Mouse (Mus musculus): Measurements from ENCODE around the gene Sidt1. TPM values are rescaled to one million over a fixed set of nuclear protein-coding genes. Genes with fewer than 3 reads are reported as not detected.

Sidt1 gene
- polyA plus RNA-seq, 1 experiment from 2014 or later = 3.4 TPM

DNA sequence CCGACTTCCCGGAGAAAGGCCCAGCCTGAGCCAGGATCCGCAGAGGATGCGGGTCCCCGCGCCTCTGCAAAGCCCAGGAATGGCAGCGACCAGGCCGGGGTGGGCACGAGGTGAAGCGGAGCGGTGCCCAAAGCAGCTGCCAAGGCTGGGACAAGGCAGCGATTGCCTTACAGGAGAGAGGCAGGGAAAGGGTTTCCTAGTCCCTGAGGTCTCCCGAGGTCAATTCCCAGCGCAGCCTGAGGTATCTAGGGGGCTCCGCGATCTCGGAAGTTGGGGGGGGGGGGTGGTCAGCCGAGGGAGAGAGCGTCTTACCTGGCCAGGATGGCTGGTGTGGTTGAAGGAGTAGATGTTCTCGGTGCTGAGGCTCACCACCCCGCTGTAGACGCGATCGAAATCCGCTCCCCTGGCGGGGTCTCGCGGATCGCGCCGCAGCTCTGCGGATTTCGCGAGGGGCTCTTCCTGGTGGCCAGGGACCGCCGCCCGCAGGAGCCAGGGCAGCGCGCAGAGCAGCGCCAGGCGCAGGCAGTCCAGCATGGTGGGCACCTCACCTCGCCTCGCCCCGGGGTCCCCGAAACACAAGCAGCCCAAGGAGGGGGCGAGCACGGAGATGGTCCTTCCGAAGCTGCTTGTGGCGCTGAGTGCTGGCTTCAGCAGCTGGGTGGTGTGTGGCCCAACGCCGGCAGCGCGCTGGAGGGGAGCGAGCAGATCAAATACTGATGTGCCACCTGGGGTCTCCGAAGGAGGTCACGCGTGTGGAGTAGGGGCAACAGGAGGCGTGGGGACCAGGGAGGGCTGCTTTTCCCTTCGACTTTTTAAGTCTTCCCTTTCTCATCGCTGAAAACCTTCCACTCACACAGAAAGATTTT, 768 bp downstream of the Sidt1 start:
- H3K36me3 ChIP-seq = no peaks in the 10 kb centered on the region
- peak; percentile 76 for ATAC-seq (ENCODE audit: low FRiP score)
- H3K4me3 ChIP-seq = peak overlapping the region; percentile 68
- peaks cover 22% of the 10 kb centered on the region for H3K4me1 ChIP-seq (replicated peaks)
- H3K4me2 ChIP-seq = peak overlapping the region; percentile 99
- peaks cover 32% of the 10 kb centered on the region for H3K27me3 ChIP-seq
- H3K9ac ChIP-seq = peak overlapping the region; percentile 81
- under 1% methylated on average over 60 of the region's 60 CpGs for WGBS
- no peak overlapping the region for H3K27ac ChIP-seq
- H3K9me3 ChIP-seq = no peaks in the 10 kb centered on the region

- peaks cover 32% of the 10 kb centered on the region for H3K27me3 ChIP-seq
- 10% methylated on average over 6 of the region's 6 CpGs for WGBS
- no peaks in the 10 kb centered on the region for H3K36me3 ChIP-seq
- no peaks in the 10 kb centered on the region for H3K9me3 ChIP-seq
- H3K9ac ChIP-seq = peak overlapping the region; percentile 81
- H3K27ac ChIP-seq = no peak overlapping the region
- peak overlapping the region; percentile 99 for H3K4me2 ChIP-seq
- peaks cover 22% of the 10 kb centered on the region for H3K4me1 ChIP-seq (replicated peaks)
- peak overlapping the region; percentile 68 for H3K4me3 ChIP-seq
- peak; percentile 28; the same call in 1 of the 2 replicates for ATAC-seq (ENCODE audit: low FRiP score)
Observed at GRCm38 (mm10) chr16:44331671-44331994, 1.4 kb downstream of the Sidt1 start.

GRCm38 (mm10) chr16:44331154-44331553, 1.8 kb downstream of the Sidt1 start:
- Histone ChIP-seq H3K4me3 (no peak overlapping the region), H3K36me3 (no peaks in the 10 kb centered on the region), H3K9me3 (no peaks in the 10 kb centered on the region), H3K4me1 (replicated peaks) (peaks cover 22% of the 10 kb centered on the region), H3K27me3 (peaks cover 32% of the 10 kb centered on the region), H3K27ac (no peak overlapping the region), H3K4me2 (peak overlapping the region; percentile 99; the same call in 1 of the 2 replicates), H3K9ac (no peak overlapping the region)
- ATAC-seq (ENCODE audit: low FRiP score) = peak; percentile 57
- 15% methylated on average over 9 of the region's 9 CpGs for WGBS

DNA sequence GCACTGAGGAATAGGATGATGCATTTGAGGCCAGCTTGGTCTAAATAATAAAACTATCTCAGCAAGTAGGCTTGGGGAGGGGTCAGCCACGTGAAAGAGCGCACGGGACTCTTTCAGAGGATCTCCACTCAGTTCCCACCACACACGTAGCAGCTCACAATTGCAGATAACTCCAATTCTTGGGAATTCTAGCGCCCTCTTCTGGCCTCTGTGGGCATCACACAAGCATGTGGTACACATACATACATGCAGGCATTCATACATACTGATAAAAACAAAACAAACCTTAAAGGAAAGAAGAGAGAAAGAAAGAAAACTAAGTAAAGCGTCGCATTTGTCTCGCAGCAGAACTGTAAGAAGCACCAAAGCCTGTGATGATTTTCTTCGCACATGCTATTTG, 2.3 kb downstream of the Sidt1 start:
- Histone ChIP-seq H3K36me3 (no peaks in the 10 kb centered on the region), H3K27ac (no peak overlapping the region), H3K4me1 (replicated peaks) (peaks cover 22% of the 10 kb centered on the region), H3K4me3 (no peak overlapping the region), H3K9ac (no peak overlapping the region), H3K9me3 (no peaks in the 10 kb centered on the region), H3K4me2 (no peak overlapping the region), H3K27me3 (peaks cover 32% of the 10 kb centered on the region)
- 78% methylated on average over 9 of the region's 9 CpGs for WGBS
- no peak for ATAC-seq (ENCODE audit: low FRiP score)

GRCm38 (mm10) chr16:44328644-44329043, 4.4 kb downstream of the Sidt1 start:
- H3K4me1 ChIP-seq (replicated peaks) = peaks cover 22% of the 10 kb centered on the region
- H3K36me3 ChIP-seq = no peaks in the 10 kb centered on the region
- H3K9ac ChIP-seq = no peak overlapping the region
- peaks cover 19% of the 10 kb centered on the region for H3K27me3 ChIP-seq
- no peak overlapping the region for H3K27ac ChIP-seq
- no peaks in the 10 kb centered on the region for H3K9me3 ChIP-seq
- H3K4me3 ChIP-seq = no peak overlapping the region
- ATAC-seq (ENCODE audit: low FRiP score) = no peak
- H3K4me2 ChIP-seq = no peak overlapping the region
- 80% methylated on average over 4 of the region's 4 CpGs for WGBS

- 59% methylated on average over 3 of the region's 3 CpGs for WGBS
- Histone ChIP-seq H3K9ac (no peak overlapping the region), H3K4me1 (replicated peaks) (peaks cover 6% of the 10 kb centered on the region; the same call in 1 of the 2 replicates), H3K4me3 (no peak overlapping the region), H3K9me3 (no peaks in the 10 kb centered on the region), H3K4me2 (no peak overlapping the region), H3K27ac (no peak overlapping the region), H3K36me3 (no peaks in the 10 kb centered on the region), H3K27me3 (no peaks in the 10 kb centered on the region)
- ATAC-seq (ENCODE audit: low FRiP score) = no peak
Observed at GRCm38 (mm10) chr16:44320232-44320631, 12.8 kb downstream of the Sidt1 start.

GRCm38 (mm10) chr16:44316350-44316749, 16.6 kb downstream of the Sidt1 start:
- Histone ChIP-seq H3K4me2 (no peak overlapping the region), H3K9ac (no peak overlapping the region), H3K27ac (no peak overlapping the region), H3K36me3 (no peaks in the 10 kb centered on the region), H3K27me3 (no peaks in the 10 kb centered on the region), H3K4me3 (no peak overlapping the region), H3K4me1 (replicated peaks) (peaks cover 6% of the 10 kb centered on the region; the same call in 1 of the 2 replicates), H3K9me3 (no peaks in the 10 kb centered on the region)
- 76% methylated on average over 4 of the region's 4 CpGs for WGBS
- ATAC-seq (ENCODE audit: low FRiP score) = no peak

DNA sequence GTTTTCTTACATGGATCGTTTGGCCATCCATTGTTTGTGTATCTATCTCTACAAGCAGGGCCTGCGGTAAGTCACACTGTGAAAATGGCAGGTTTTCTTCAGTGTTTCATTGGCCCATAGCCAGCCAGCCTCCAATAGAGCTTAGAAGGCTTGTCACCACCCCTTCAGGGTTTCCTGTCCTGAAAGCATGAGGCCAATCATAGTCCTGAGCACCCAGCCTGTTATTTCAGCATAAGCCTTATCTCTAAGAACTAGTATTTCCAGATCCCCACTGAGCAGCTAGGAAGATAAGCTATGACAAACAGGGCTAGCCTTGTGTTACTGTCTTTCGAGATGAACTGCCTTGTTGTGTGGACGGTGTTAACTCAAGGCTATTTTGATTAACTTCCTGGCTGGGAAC, 19.6 kb downstream of the Sidt1 start:
- H3K4me2 ChIP-seq = no peak overlapping the region
- no peaks in the 10 kb centered on the region for H3K36me3 ChIP-seq
- WGBS = 82% methylated on average over 4 of the region's 4 CpGs

GRCm38 (mm10) chr16:44305606-44306005, 27.4 kb downstream of the Sidt1 start:
- ATAC-seq (ENCODE audit: low FRiP score) = no peak
- Histone ChIP-seq H3K4me2 (no peak overlapping the region), H3K4me3 (no peak overlapping the region), H3K27ac (no peak overlapping the region), H3K36me3 (no peaks in the 10 kb centered on the region), H3K27me3 (no peaks in the 10 kb centered on the region), H3K9me3 (no peaks in the 10 kb centered on the region), H3K4me1 (replicated peaks) (no peaks in the 10 kb centered on the region), H3K9ac (no peak overlapping the region)
- WGBS = 69% methylated on average over 3 of the region's 3 CpGs

More for the DNA sequence above, 19.6 kb downstream of the Sidt1 start:
- 0 out of 2 replicates have a peak, but pooled peaks cover 2% of the 10 kb centered on the region for H3K4me1 ChIP-seq (replicated peaks)
- no peak overlapping the region for H3K27ac ChIP-seq
- H3K9me3 ChIP-seq = no peaks in the 10 kb centered on the region
- no peak overlapping the region for H3K9ac ChIP-seq
- H3K27me3 ChIP-seq = no peaks in the 10 kb centered on the region
- ATAC-seq (ENCODE audit: low FRiP score) = no peak
- no peak overlapping the region for H3K4me3 ChIP-seq

DNA sequence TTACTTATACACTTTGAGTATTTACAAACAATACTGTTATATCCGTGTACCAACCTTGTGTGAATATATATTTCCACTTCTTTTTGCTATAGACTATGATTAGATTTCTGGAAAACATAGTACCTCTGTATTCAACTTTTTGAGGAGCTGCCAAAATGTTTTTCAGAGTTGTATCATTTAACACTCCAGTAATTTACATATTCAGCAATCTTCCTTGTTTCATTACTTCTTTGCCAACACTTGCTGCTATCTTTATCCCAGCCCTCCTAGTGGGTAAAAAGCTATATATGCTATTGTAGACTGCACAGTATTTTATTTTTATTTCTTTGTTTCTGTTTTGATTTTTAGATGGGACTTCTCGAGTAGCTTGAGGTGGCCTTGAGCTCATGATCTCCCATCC, 29.2 kb downstream of the Sidt1 start:
- no peaks in the 10 kb centered on the region for H3K36me3 ChIP-seq
- H3K27me3 ChIP-seq = no peaks in the 10 kb centered on the region
- no peaks in the 10 kb centered on the region for H3K4me1 ChIP-seq (replicated peaks)
- no peak overlapping the region for H3K4me2 ChIP-seq
- WGBS = 81% methylated on average over 2 of the region's 2 CpGs
- no peak overlapping the region for H3K4me3 ChIP-seq
- H3K9me3 ChIP-seq = no peaks in the 10 kb centered on the region
- no peak overlapping the region for H3K9ac ChIP-seq
- no peak overlapping the region for H3K27ac ChIP-seq
- no peak for ATAC-seq (ENCODE audit: low FRiP score)

DNA sequence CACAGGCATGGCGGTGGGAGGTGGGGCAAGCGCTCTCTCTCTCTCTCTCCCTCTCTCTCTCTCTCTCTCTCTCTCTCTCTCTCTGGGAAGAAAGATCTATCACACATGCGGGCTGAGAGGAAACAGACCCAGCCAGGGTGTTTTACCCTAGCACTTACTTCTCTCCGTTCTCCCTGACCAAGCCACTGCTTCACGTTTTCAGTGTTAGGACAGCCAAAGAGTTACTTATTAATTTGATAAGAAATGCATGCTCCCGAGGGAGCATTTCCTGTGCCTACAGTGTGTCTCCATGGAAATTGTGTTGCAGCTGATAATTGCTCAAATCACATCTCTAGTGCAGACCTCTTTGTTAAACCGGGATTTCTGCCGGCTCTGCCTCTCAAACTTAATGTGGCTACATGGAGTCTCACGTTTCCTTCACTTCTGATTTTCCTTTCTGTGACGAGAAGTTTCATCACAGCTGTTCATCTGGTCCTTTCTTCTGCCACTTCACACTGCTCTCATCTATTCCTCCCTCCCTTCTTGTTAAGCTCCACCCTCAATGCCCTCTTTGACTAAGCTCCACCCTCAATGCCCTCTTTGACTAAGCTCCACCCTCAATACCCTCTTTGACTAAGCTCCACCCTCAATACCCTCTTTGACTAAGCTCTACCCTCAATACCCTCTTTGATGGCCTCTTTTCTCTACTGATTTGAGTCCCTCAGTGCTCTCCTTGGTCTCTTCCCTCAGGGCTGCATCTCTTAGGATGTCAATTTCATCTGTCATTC, 30.7 kb downstream of the Sidt1 start:
- no peak overlapping the region for H3K9ac ChIP-seq
- no peak overlapping the region for H3K27ac ChIP-seq
- no peak overlapping the region for H3K4me3 ChIP-seq
- H3K4me2 ChIP-seq = no peak overlapping the region
- no peaks in the 10 kb centered on the region for H3K9me3 ChIP-seq
- no peak for ATAC-seq (ENCODE audit: low FRiP score)
- no peaks in the 10 kb centered on the region for H3K36me3 ChIP-seq
- no peaks in the 10 kb centered on the region for H3K27me3 ChIP-seq
- no peaks in the 10 kb centered on the region for H3K4me1 ChIP-seq (replicated peaks)
- 61% methylated on average over 10 of the region's 10 CpGs for WGBS

DNA sequence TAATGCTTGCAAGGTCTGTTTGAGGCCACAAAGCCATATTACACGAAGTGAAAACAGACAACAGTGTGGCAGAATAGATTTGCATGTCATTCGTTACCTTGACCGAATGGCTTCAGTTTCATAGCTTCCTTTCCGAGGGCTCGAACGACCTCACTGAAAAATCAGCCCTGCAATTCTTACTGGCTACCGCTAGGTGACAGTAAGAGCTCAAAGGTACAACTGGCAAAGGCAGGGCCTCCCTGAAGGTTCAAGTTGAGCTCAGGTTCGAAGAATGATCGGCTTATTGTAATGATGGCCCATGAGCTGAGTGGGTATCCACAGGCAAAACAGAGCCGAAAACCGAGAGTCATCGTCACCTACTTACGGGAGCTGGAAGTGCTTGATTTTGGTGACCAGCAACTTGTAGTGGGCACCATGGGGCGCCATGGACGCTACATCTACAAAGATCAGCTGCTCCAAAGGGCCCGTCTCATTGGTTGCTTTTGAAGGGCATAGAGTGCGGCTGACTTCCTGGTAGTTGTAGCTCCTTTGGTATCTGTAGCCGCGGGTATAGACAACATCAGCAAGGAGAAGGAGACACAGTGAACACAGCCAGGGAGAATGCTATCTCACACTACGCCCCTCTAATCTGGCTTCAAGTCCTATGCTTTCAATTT, 33.4 kb downstream of the Sidt1 start:
- no peak overlapping the region for H3K4me3 ChIP-seq
- no peaks in the 10 kb centered on the region for H3K9me3 ChIP-seq
- no peaks in the 10 kb centered on the region for H3K36me3 ChIP-seq
- no peaks in the 10 kb centered on the region for H3K4me1 ChIP-seq (replicated peaks)
- H3K4me2 ChIP-seq = no peak overlapping the region
- WGBS = 82% methylated on average over 20 of the region's 20 CpGs
- no peak overlapping the region for H3K9ac ChIP-seq
- no peak for ATAC-seq (ENCODE audit: low FRiP score)
- H3K27ac ChIP-seq = no peak overlapping the region
- no peaks in the 10 kb centered on the region for H3K27me3 ChIP-seq

Data from hindbrain, embryonic 13.5 days (tissue).